Mouse (Mus musculus) T-cell, adult 66 days (primary cell): ENCODE measurements around the gene 4930467E23Rik. TPM values are rescaled to one million over a fixed set of nuclear protein-coding genes. Genes with fewer than 3 reads are reported as not detected.

Experiments used
- total RNA-seq, 2 experiments: library from RNA; stranded (reverse); gene quantifications; 3 replicates in 1 of 2; 4 replicates in 1 of 2; pipeline ENCODE4 v1.2.4; 2023

4930467E23Rik gene
- total RNA-seq: not detected

GRCm38 (mm10) chr8:19729276-19729675 lies at the start of gene 4930467E23Rik:
TSS of gene 4930467E23Rik (plus strand) at chr8:19729576.

Other genes with a start within 250 kb of the 4930467E23Rik start
- gene Defb7, start 234.5 kb upstream of the 4930467E23Rik start, total RNA-seq: not detected
- gene Gm31371, start 173.8 kb downstream of the 4930467E23Rik start, total RNA-seq: under 1 TPM in 1 of 2 experiments, not detected in 1; 0.67 TPM